Mouse (Mus musculus): ENCODE data around the gene Elf3.
"Not testable (repeated sequence)": the region's sequence is repeated elsewhere in the genome, so short reads cannot be mapped to it uniquely, and the experiment has no call there.

The Elf3 gene

DNA sequence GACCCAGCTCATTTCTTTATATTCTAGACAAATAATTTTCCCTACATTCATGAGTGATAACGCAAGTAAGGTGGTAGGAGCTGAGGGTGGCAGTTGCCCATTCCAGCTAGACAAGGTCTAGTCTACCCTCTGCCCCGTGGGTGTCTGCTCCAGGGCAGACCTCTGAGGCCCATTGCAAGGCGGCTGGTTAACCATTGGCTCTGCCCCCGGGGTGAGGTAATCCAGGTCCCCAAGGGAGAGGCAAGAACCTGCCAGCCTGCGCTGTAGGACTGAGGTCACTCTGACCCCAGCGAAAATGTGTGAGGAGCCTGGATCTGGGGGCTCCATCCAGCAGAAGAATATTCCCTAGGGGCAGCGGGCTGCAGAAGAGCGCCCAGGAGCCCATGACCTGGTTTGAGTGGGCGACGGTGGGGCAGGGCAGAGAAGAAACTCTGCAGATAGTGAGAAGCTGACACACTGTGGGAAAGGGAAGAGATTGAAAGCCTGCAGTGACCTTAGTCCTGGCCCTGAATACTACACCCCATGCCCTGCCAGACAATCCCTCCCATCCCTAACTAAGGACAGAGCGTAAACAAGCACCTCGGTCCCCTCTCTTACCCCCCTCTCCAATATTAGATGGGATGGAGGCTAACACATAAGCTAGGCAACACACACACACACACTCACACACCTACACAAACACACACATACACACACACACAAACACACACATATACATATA lies 21.1 kb downstream of the Elf3 start:
- DNase-seq (ENCODE audit: low read depth, low spot score), result no peak

DNA sequence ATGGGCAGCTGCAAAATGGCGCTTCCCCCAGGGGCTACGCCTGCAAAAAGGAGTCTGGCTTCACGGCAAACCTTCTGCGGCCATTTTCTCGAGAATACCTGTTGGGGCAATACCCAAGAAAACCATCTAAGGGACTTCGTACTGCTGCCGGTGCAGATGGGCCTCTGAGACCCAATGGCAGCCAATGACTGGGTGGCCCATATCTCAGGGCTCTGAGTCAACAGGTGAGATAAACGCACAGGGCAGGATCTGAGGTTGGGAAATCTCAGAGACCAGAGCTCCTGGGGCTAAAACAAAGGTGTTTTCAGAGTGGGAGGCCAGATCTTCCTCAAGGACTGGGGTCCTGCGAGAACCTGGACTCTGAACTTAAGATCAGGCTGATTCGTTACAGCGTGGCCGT lies 23.6 kb downstream of the Elf3 start:
- DNase-seq (ENCODE audit: low read depth, low spot score), result no peak

- no peak for DNase-seq (ENCODE audit: low read depth, low spot score)
Observed at GRCm38 (mm10) chr1:135233961-135234360, 24.4 kb downstream of the Elf3 start.

DNA sequence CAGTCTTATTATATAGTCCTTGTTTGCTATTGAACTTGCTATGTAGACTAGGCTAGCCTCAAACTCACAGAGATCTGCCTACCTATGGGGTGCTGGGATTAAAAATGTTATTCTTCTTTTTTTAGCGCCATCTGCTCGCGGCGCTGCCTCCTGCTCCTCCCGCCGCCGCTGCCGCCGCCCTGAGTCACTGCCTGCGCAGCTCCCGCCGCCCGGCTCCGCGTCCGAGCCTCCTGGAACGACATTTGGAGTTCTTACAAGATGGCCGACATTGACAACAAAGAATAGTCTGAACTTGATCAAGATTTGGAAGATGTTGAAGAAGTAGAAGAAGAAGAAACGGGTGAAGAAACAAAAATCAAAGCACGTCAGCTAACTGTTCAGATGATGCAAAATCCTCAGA lies 26.5 kb downstream of the Elf3 start:
- DNase-seq (ENCODE audit: low read depth, low spot score), result not testable (repeated sequence)

DNA sequence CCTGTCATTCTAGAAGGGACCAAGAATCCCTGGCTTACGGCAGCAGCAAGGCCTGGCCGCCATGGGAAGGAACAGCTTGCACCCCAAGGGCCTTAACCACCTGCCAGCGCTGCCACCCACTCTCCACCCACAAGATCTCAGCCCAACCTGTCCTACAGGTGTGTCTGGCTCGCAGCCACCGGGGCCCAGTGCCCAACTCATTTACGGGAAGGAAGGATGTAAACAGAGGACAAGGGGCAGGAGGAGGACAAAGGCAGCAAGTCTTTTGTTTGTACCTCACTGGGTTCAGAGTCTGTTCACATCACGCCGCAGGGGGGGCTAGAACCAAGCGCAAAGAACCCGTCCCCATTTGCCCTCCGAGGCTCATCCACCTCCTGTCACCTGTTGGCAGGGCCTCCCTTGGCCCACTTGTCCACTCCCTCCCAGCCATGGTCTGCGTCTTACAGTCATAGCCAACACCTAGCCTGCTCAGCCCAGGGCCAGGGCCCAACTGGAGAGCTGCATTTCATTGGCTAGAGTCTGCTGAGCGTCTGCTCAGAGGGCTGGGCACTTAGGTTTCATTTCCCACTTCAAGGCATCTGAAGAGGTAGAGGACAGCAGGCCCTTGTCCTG lies 30.9 kb downstream of the Elf3 start:
- no peak for DNase-seq (ENCODE audit: low read depth, low spot score)

DNA sequence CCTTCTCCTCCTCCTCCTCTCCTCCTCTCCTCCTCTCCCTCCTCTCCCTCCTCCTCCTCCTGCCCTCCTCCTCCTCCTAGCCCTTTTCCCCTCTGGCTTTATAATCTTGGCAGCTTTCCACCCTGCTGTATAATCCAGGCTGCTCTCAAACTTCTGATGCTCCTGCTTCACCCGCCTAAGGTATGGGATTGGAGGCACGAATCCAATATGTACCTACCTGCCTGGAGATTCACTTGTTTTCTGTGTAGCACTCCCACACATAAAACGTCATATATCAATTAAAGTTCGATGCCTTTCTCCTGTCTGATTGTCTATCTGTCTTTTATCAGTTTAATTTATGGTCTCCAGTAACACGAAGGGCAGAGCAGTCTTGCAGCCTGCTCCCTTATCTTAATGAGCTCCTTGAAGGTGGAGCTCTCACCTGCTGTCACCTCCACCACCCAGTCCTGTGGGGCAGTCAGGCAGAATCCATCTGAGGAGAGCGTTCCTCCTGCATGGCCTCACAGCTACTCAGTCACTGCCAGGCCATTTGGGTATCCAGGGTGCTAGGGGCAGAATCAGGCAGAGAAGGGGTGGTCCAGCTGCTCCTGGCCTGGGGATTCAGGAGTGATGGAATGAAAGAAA lies 33.3 kb downstream of the Elf3 start:
- no peak for DNase-seq (ENCODE audit: low read depth, low spot score)

DNA sequence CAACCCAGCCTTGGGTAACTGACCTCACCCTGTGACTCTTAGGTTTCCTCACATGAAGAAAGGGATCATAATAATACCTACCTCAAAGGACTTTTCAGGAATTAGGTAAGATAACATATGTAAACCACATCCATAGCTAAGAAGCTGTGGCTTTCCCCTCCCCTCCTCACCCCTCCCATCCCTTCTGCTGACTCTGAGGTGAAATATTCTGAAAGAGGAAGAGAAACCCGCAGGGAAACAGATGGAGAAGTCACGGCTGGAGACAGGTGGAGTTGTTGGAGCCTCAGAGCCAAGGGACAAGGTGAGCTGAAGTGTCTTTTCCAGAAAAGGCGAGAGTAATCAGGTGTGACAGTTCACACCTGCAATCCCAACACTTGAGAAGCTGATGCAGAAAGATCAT lies 34.2 kb downstream of the Elf3 start:
- no peak for DNase-seq (ENCODE audit: low read depth, low spot score)

DNA sequence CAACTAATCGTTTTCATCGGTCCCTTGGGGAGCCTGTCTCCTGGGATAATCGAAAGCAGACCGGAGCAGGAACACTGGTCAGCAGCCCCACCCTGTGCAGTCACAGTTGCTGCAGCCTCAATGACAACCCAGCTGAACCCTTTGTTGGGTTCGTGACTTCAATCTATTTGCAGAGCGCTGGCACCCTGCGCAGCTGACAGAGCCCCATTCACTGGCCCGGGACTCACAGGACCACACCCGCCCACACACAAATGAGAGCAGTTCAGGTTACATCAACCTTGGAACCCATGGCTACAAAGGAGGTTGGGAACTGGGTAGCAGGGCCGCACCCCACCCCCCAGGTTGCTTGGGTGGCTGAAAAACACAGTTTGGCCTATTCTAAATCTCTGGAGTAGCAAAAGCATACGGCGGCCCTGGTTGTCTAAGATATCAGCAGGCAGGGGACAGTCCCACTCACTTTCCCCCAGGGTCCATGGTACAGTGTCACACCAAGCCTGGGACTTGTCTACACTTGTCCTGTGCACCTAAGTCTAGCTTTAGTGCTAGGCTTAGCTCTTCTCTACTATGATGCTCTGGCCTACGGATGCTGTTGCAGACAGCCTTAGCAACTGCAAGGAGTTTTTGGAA lies 40.6 kb downstream of the Elf3 start:
- DNase-seq (ENCODE audit: low read depth, low spot score), result peak; percentile 97

DNA sequence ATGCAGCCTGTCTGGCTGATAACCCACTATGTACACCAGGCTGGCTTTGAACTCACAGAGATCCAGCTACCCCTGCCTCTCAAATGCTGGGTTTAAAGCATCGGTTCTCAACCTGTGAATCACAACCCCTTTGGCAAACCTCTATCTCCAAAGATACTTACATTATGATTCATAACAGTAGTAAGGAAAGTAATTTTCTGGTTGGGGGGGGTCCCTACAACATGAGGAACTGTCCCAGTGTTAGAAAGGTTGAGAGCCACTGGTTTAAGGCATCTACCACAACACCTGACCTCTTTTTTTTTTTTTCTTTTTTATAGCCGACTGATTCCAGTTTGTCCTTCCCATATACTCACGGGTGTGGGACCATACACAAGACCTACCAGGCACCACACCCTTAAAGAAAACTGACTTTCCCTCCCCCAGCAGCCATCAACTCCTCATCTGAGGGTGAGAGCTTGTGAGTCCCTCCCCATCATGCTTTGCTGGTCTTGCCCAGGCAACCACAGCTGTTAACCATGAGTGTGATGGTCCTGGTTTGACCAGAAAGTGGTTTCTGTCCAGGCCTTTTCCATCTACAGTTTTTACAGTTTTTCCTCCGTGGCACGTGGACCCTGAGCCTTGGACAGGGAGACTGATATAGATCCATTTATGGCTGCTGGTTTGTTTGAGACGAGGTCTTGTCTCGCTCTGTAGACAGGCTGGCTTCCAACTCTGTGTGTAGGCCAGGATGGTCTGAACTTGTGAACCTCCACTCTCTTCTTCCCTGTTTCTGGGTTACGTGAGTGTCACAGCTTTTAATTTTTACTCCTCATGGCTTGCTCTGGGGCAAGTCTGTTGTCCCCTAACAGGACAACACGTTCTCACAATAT lies 44.4 kb downstream of the Elf3 start:
- no peak for DNase-seq (ENCODE audit: low read depth, low spot score)

DNA sequence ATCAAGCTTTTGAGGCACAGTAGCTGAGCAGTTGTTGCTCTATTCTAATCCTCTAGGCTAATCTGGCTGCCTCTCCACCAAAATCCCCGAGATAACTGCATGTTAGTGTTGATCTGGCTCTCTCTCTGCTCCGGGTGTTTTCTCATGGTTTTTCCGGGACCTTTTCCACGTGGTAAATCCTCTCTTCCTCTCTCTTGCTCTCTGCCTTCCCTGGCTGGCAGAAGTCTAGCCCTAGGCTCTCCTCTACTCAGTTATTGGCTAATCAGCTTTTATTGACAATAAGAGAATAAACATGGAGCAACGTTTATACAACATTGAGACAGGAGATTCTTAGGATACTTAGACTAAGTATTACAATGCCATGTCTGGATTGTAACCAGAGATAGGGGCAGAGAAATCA lies 47.9 kb downstream of the Elf3 start:
- DNase-seq (ENCODE audit: low read depth, low spot score), result no peak

- DNase-seq (ENCODE audit: low read depth, low spot score), result no peak
Observed at GRCm38 (mm10) chr1:135208716-135209115, 49.7 kb downstream of the Elf3 start.

DNA sequence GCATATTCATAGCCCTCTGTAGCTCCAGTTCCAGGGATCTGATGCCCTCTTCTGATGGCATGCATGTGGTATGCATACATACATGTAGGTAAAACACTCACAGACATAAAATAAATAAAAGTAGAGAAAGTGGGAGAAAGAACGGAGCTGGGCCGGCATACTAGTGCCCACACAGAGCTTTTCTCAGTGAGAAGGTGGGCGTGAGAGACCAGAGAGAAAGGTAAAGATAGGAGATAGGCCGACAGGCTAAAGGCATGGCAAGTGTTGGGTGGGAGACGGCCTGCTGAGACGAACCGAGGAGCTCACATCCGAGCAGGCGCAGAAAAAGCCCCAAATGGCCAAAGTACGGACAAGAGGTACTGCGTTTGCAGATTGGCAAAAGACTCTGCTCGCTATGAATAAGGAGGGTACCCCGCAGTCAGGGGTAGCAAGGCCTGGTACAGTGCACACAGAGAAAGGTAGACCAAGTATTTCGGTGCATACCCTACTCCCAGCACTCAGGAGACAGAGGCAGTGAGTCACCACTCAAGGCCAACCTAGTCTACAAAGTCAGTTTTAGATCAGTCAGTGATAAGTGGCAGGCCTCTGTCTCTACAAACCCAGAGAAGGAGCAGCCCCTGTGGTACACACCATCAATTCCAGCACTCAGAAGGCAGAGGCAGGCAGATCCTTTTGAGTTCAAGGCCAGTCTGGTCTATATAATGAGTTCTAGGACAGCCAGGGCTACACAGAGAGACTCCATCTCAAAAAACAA lies 51.6 kb downstream of the Elf3 start:
- no peak for DNase-seq (ENCODE audit: low read depth, low spot score)

DNA sequence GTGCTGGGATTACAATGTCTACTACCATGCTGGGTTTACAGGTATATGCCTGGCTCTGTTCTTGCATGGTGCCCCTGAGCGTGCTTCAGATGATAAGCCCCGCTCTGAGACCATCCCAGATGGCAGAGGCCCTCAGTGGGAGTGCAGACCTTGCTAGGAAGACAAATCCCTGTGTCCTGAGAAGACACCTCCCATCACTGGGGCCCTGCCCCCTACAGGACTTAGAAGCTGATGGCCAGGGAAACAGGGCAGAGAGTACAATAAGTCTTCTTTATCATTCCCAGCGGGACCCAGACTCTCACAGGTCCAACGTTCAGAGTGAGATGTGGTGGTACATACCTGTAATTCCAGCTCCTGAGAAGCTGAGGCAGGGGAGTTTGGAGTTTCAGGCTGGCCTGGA lies 53.1 kb downstream of the Elf3 start:
- peak; percentile 78 for DNase-seq (ENCODE audit: low read depth, low spot score)

- no peak for DNase-seq (ENCODE audit: low read depth, low spot score)
Observed at GRCm38 (mm10) chr1:135204196-135205126, 53.9 kb downstream of the Elf3 start.

All from ZHBTc4 (cell line).